Mouse (Mus musculus): ENCODE measurements around the gene Tcp11. TPM values are rescaled to one million over a fixed set of nuclear protein-coding genes. Genes with fewer than 3 reads are reported as not detected.

The Tcp11 gene
- total and polyA plus RNA-seq, 3 experiments = 0.50 to 0.82 TPM; not detected in 1

DNA sequence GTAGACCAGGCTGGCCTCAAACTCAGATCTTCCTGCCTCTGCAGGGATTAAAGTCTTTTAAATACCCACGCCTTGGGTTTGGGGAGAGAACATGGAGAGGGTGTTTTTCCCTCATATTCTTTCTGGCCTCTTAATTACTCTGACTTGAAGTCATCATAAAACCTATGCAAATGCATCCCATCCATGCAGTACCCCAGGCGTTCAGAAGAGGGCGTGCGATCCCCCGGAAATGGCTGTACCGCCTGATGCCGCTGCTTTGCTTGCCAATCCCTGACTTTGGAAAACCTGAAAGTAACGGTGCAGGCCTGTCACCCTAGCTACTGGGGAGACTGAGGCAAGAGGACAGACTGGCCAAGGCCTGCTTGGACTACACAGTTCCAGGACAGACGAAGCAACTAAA lies 946 bp upstream of the Tcp11 start:
- H3K36me3 ChIP-seq (ENCODE audit: control insufficient read depth in 1 of 2, insufficient read depth in 2 of 2, low read length in 2 of 2) = peaks cover 0 to 3% of the 10 kb centered on the region in 2 experiments; a peak in 2 of 4 replicates
- no peaks in the 10 kb centered on the region for H3K27me3 ChIP-seq (ENCODE audit: control insufficient read depth in 1 of 2, insufficient read depth in 2 of 2, low read length in 2 of 2)
- H3K4me3 ChIP-seq (ENCODE audit: control insufficient read depth in 1 of 2, insufficient read depth in 1 of 2, low read depth in 2 of 2, low read length in 2 of 2) = no peak overlapping the region
- no peak for TF ChIP-seq MYB (IDR thresholded peaks at IDR 0.05; ENCODE audit: low read depth, low read length)
- TF ChIP-seq SMC3 (IDR thresholded peaks at IDR 0.05; ENCODE audit: low read depth, low read length) = peak; percentile 33
- TF ChIP-seq CTCF (IDR thresholded peaks at IDR 0.05 in 2 of 3, conservative IDR thresholded peaks at IDR 0.05 in 1 of 3; ENCODE audit: control insufficient read depth in 1 of 3, insufficient read depth in 1 of 3, low read depth in 2 of 3, low read length in 3 of 3, poor library complexity in 1 of 3, severe bottlenecking in 1 of 3) = peak; percentile 60 to 75 (median 61)
- no peak overlapping the region for H3K9ac ChIP-seq (ENCODE audit: control insufficient read depth, low read depth, low read length, poor library complexity, severe bottlenecking)
- H3K79me2 ChIP-seq (ENCODE audit: control insufficient read depth, insufficient read depth, low read length, poor library complexity) = no peaks in the 10 kb centered on the region; the same call in 1 of the 2 replicates
- peaks cover 0 to 16% of the 10 kb centered on the region in 2 experiments; a peak in 2 of 4 replicates for H3K4me1 ChIP-seq (ENCODE audit: control insufficient read depth in 1 of 2, insufficient read depth in 2 of 2, low read length in 2 of 2)
- H3K9me3 ChIP-seq (replicated peaks; ENCODE audit: insufficient read depth, low read length) = no peaks in the 10 kb centered on the region
- H3K27ac ChIP-seq (ENCODE audit: control insufficient read depth, low read depth, low read length) = no peak overlapping the region
- peak; percentile 63 for DNase-seq (ENCODE audit: low read depth, low spot score)

DNA sequence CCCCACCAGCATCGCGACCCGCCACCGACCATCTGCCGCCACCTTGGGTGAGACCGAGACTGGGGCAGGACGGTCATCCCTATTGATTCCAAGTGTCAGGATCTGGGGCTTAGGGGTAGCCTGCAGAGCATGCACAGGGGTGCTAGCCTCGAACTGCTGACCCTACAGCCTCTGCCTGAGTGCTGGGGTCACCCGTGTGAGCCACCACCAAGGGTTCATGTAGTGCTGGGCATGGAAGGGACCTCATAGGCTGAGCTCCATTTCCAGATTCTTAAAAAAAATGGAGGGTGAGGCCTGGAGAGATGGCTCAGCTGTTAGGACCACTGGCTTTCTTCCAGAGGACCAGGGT lies 352 bp upstream of the Tcp11 start:
- TF ChIP-seq ETS1 (IDR thresholded peaks at IDR 0.05; ENCODE audit: low read depth, low read length) = no peak
- TF ChIP-seq MXI1 (IDR thresholded peaks at IDR 0.05; ENCODE audit: low read depth, low read length) = no peak
- no peak for TF ChIP-seq GABPA (IDR thresholded peaks at IDR 0.05; ENCODE audit: low read depth, low read length)
- no peak for TF ChIP-seq ZC3H11A (IDR thresholded peaks at IDR 0.05; ENCODE audit: low read depth, low read length)
- TF ChIP-seq E2F4 (IDR thresholded peaks at IDR 0.05; ENCODE audit: borderline replicate concordance, low read depth, low read length) = no peak
- no peak for TF ChIP-seq TAL1 (IDR thresholded peaks at IDR 0.05; ENCODE audit: low read length)
- no peak for TF ChIP-seq MYB (IDR thresholded peaks at IDR 0.05; ENCODE audit: low read depth, low read length)
- no peak for TF ChIP-seq RAD21 (IDR thresholded peaks at IDR 0.05; ENCODE audit: low read depth, low read length)
- TF ChIP-seq ZNF384 (IDR thresholded peaks at IDR 0.05; ENCODE audit: low read depth, low read length) = no peak
- TF ChIP-seq SMC3 (IDR thresholded peaks at IDR 0.05; ENCODE audit: low read depth, low read length) = no peak
- no peak for TF ChIP-seq NELFE (IDR thresholded peaks at IDR 0.05; ENCODE audit: low read depth, low read length)
- no peak for DNase-seq (ENCODE audit: low read depth, low spot score)
- H3K27me3 ChIP-seq (ENCODE audit: control insufficient read depth in 1 of 2, insufficient read depth in 2 of 2, low read length in 2 of 2) = no peaks in the 10 kb centered on the region
- no peaks in the 10 kb centered on the region; the same call in 1 of the 2 replicates for H3K79me2 ChIP-seq (ENCODE audit: control insufficient read depth, insufficient read depth, low read length, poor library complexity)
- no peak overlapping the region for H3K9ac ChIP-seq (ENCODE audit: control insufficient read depth, low read depth, low read length, poor library complexity, severe bottlenecking)
- no peak overlapping the region for H3K27ac ChIP-seq (ENCODE audit: control insufficient read depth, low read depth, low read length)
- H3K4me3 ChIP-seq (ENCODE audit: control insufficient read depth in 1 of 2, insufficient read depth in 1 of 2, low read depth in 2 of 2, low read length in 2 of 2) = peak overlapping the region in 1 of 2 experiments; percentile 86; a peak in 2 of 4 replicates
- peaks cover 0 to 3% of the 10 kb centered on the region in 2 experiments; a peak in 2 of 4 replicates for H3K36me3 ChIP-seq (ENCODE audit: control insufficient read depth in 1 of 2, insufficient read depth in 2 of 2, low read length in 2 of 2)
- no peaks in the 10 kb centered on the region for H3K9me3 ChIP-seq (replicated peaks; ENCODE audit: insufficient read depth, low read length)
- H3K4me1 ChIP-seq (ENCODE audit: control insufficient read depth in 1 of 2, insufficient read depth in 2 of 2, low read length in 2 of 2) = peaks cover 0 to 16% of the 10 kb centered on the region in 2 experiments; a peak in 2 of 4 replicates

- H3K79me2 ChIP-seq (ENCODE audit: control insufficient read depth, insufficient read depth, low read length, poor library complexity) = no peaks in the 10 kb centered on the region
- peak; percentile 91 for DNase-seq (ENCODE audit: low read depth, low spot score)
- no peaks in the 10 kb centered on the region for H3K9me3 ChIP-seq (replicated peaks; ENCODE audit: insufficient read depth, low read length)
- no peak overlapping the region for H3K27ac ChIP-seq (ENCODE audit: control insufficient read depth, low read depth, low read length)
- H3K36me3 ChIP-seq (ENCODE audit: control insufficient read depth in 1 of 2, insufficient read depth in 2 of 2, low read length in 2 of 2) = no peaks in the 10 kb centered on the region; a peak in 1 of 4 replicates
- no peaks in the 10 kb centered on the region for H3K27me3 ChIP-seq (ENCODE audit: control insufficient read depth in 1 of 2, insufficient read depth in 2 of 2, low read length in 2 of 2)
- peak overlapping the region; percentile 80 for H3K9ac ChIP-seq (ENCODE audit: control insufficient read depth, low read depth, low read length, poor library complexity, severe bottlenecking)
- H3K4me1 ChIP-seq (ENCODE audit: control insufficient read depth in 1 of 2, insufficient read depth in 2 of 2, low read length in 2 of 2) = peaks cover 0 to 14% of the 10 kb centered on the region in 2 experiments; a peak in 2 of 4 replicates
- TF ChIP-seq ZC3H11A (IDR thresholded peaks at IDR 0.05; ENCODE audit: low read depth, low read length) (peak; percentile 65), NRF1 (IDR thresholded peaks at IDR 0.05; ENCODE audit: insufficient read depth, low read depth, low read length, poor library complexity, severe bottlenecking) (no peak), ZNF384 (IDR thresholded peaks at IDR 0.05; ENCODE audit: low read depth, low read length) (no peak), GABPA (IDR thresholded peaks at IDR 0.05; ENCODE audit: low read depth, low read length) (no peak), MYB (IDR thresholded peaks at IDR 0.05; ENCODE audit: low read depth, low read length) (no peak), MYC (IDR thresholded peaks at IDR 0.05; ENCODE audit: low read depth, low read length) (no peak), MXI1 (IDR thresholded peaks at IDR 0.05; ENCODE audit: low read depth, low read length) (peak; percentile 64), TAL1 (IDR thresholded peaks at IDR 0.05; ENCODE audit: low read length) (no peak), ZKSCAN1 (IDR thresholded peaks at IDR 0.05; ENCODE audit: low read depth, low read length) (no peak), SIN3A (IDR thresholded peaks at IDR 0.05; ENCODE audit: low read length) (peak; percentile 96), ZMIZ1 (IDR thresholded peaks at IDR 0.05; ENCODE audit: low read depth, low read length) (no peak), CHD2 (IDR thresholded peaks at IDR 0.05; ENCODE audit: low read length) (no peak), CTCF (IDR thresholded peaks at IDR 0.05 in 2 of 3, conservative IDR thresholded peaks at IDR 0.05 in 1 of 3; ENCODE audit: control insufficient read depth in 1 of 3, insufficient read depth in 1 of 3, low read depth in 2 of 3, low read length in 3 of 3, poor library complexity in 1 of 3, severe bottlenecking in 1 of 3) (peak; percentile 62 to 95 (median 87)), HCFC1 (IDR thresholded peaks at IDR 0.05; ENCODE audit: low read depth, low read length) (peak; percentile 27; the same call in 1 of the 2 replicates), CHD1 (IDR thresholded peaks at IDR 0.05; ENCODE audit: low read depth, low read length) (no peak), RAD21 (IDR thresholded peaks at IDR 0.05; ENCODE audit: low read depth, low read length) (peak; percentile 82), SMC3 (IDR thresholded peaks at IDR 0.05; ENCODE audit: low read depth, low read length) (peak; percentile 78), MAZ (IDR thresholded peaks at IDR 0.05; ENCODE audit: low read depth, low read length) (peak; percentile 68; the same call in 1 of the 2 replicates), RCOR1 (IDR thresholded peaks at IDR 0.05; ENCODE audit: low read depth, low read length) (no peak), USF2 (IDR thresholded peaks at IDR 0.05; ENCODE audit: borderline replicate concordance in 1 of 2, insufficient read depth in 1 of 2, low read depth in 1 of 2, low read length in 2 of 2) (no peak)
- H3K4me3 ChIP-seq (ENCODE audit: control insufficient read depth in 1 of 2, insufficient read depth in 1 of 2, low read depth in 2 of 2, low read length in 2 of 2) = peak overlapping the region; percentile 66 to 86
Measured at GRCm38 (mm10) chr17:28079618-28080017, 821 bp downstream of the Tcp11 start.
